Mouse (Mus musculus) left cerebral cortex, adult 2 months (tissue): ENCODE results near the gene Tfb2m. TPM values are rescaled to one million over a fixed set of nuclear protein-coding genes. Genes with fewer than 3 reads are reported as not detected.

Experiments used
- DNase-seq, 2 experiments: peaks; one replicate each; pipeline ENCODE4 v3.0.0; 2021 to 2022; ENCODE audit warnings: low spot score in 2 of 2, mixed read lengths in 1 of 2; ENCODE audit errors: extremely low spot score in 1 of 2
- H3K27ac ChIP-seq: fragments of 200-600 bp; 2 replicates; pipeline ENCODE4 v1.8.1; 2022
- H3K4me3 ChIP-seq: fragments of 200-600 bp; 2 replicates; pipeline ENCODE4 v1.8.1; 2022
- CTCF ChIP-seq: fragments of 200-600 bp; IDR thresholded peaks from 2 replicates; pipeline ENCODE4 v1.8.1; 2022; ENCODE audit warnings: antibody characterized with exemption, mild to moderate bottlenecking, moderate library complexity
- intact Hi-C: fragments of 180-260 bp; cut with DNase I; formaldehyde crosslinking; loops from one replicate; pipeline ENCODE4 v1.15.1; 2025
- long read RNA-seq, 2 experiments: library from polyadenylated mRNA; stranded (forward); transcript quantifications; one replicate each; pipeline ENCODE4 v2.0.0; 2021; ENCODE audit warnings: borderline mapping rate in 2 of 2
- total RNA-seq, 2 experiments: library from RNA; stranded (reverse); gene quantifications; 2 replicates each; pipeline ENCODE4 v1.2.3; 2021

Gene Tfb2m
- 10 to 100 TPM; 23.8 to 25.0 TPM for total RNA-seq
- long read RNA-seq, experiment 1, transcript Tfb2m-201 (8 exons, 2,449 nt) = major isoform, 11 of 21 reads
- long read RNA-seq, experiment 1, partial matches to known transcripts = 2 of 21 reads
- long read RNA-seq, experiment 1, other reads (novel, unspliced or antisense) = 8 of 21 reads
- long read RNA-seq, experiment 2, transcript Tfb2m-201 (8 exons, 2,449 nt) = major isoform, 10 of 19 reads
- long read RNA-seq, experiment 2, partial matches to known transcripts = 0 of 19 reads
- long read RNA-seq, experiment 2, other reads (novel, unspliced or antisense) = 9 of 19 reads

GRCm38 (mm10) chr1:179545768-179546550 is at the start of gene Tfb2m, which contains the start of gene Cnst:
Gene Tfb2m (minus strand): TSS chr1:179546267.
Gene Cnst (plus strand): TSS chr1:179546370.
- DNase-seq = peak; percentile 98
- H3K4me3 ChIP-seq = peak within 1 kb of the TSS; percentile 99
- intact Hi-C loops = loop anchor here (2.0 to 10.0 kb wide), 4 partner anchors 27 to 1231 kb away; partner anchors contain the start of genes Ahctf1, Cox20, Gm10518 and Smyd3
- peak within 1 kb of the TSS; percentile 93 for H3K27ac ChIP-seq

- TF ChIP-seq CTCF = peak; percentile 47
Observed at GRCm38 (mm10) chr1:179592972-179593371, 46.9 kb upstream of the Tfb2m start.

GRCm38 (mm10) chr1:179592143-179592542 is 46.1 kb upstream of the Tfb2m start:
- H3K27ac ChIP-seq = no peak overlapping the region
- no peak overlapping the region for H3K4me3 ChIP-seq
- intact Hi-C loops = no loop called here
- TF ChIP-seq CTCF = no peak
- DNase-seq = no peak

More at GRCm38 (mm10) chr1:179592972-179593371, 46.9 kb upstream of the Tfb2m start:
- H3K27ac ChIP-seq = no peak overlapping the region
- intact Hi-C loops = no loop called here
- DNase-seq = no peak
- no peak overlapping the region for H3K4me3 ChIP-seq

GRCm38 (mm10) chr1:179591639-179592038 is 45.6 kb upstream of the Tfb2m start:
- DNase-seq = peak; percentile 33 to 45
- no peak for TF ChIP-seq CTCF
- intact Hi-C loops = no loop called here
- Histone ChIP-seq H3K4me3 (no peak overlapping the region), H3K27ac (no peak overlapping the region)

- intact Hi-C loops = no loop called here
- no peak for DNase-seq
- no peak for TF ChIP-seq CTCF
- no peak overlapping the region for H3K4me3 ChIP-seq
- peak overlapping the region; percentile 21; the same call in 1 of the 2 replicates for H3K27ac ChIP-seq
Observed at GRCm38 (mm10) chr1:179588230-179588629, 42.2 kb upstream of the Tfb2m start.

- intact Hi-C loops = no loop called here
- Histone ChIP-seq H3K4me3 (no peak overlapping the region), H3K27ac (no peak overlapping the region)
- no peak for DNase-seq
- no peak for TF ChIP-seq CTCF
Observed at GRCm38 (mm10) chr1:179586430-179587095, 40.5 kb upstream of the Tfb2m start.

GRCm38 (mm10) chr1:179585646-179586045 is 39.6 kb upstream of the Tfb2m start:
- Histone ChIP-seq H3K4me3 (no peak overlapping the region), H3K27ac (no peak overlapping the region)
- DNase-seq = no peak
- no peak for TF ChIP-seq CTCF
- intact Hi-C loops = no loop called here

- Histone ChIP-seq H3K27ac (no peak overlapping the region), H3K4me3 (no peak overlapping the region)
- no peak for DNase-seq
- intact Hi-C loops = no loop called here
- no peak for TF ChIP-seq CTCF
Observed at GRCm38 (mm10) chr1:179584220-179584619, 38.2 kb upstream of the Tfb2m start.

- DNase-seq = no peak
- Histone ChIP-seq H3K4me3 (no peak overlapping the region), H3K27ac (no peak overlapping the region)
- TF ChIP-seq CTCF = no peak
- intact Hi-C loops = no loop called here
Observed at GRCm38 (mm10) chr1:179583090-179583489, 37.0 kb upstream of the Tfb2m start.

- intact Hi-C loops = no loop called here
- Histone ChIP-seq H3K27ac (no peak overlapping the region), H3K4me3 (no peak overlapping the region)
- no peak for TF ChIP-seq CTCF
- DNase-seq = no peak
Observed at GRCm38 (mm10) chr1:179582021-179582433, 36.0 kb upstream of the Tfb2m start.

- DNase-seq = no peak
- no peak overlapping the region for H3K27ac ChIP-seq
- no peak overlapping the region for H3K4me3 ChIP-seq
- no peak for TF ChIP-seq CTCF
- intact Hi-C loops = no loop called here
Observed at GRCm38 (mm10) chr1:179581422-179581821, 35.4 kb upstream of the Tfb2m start.

- intact Hi-C loops = no loop called here
Observed at GRCm38 (mm10) chr1:179580200-179580599, 34.1 kb upstream of the Tfb2m start.

More at GRCm38 (mm10) chr1:179580200-179580599, 34.1 kb upstream of the Tfb2m start:
- no peak for DNase-seq
- Histone ChIP-seq H3K27ac (no peak overlapping the region), H3K4me3 (no peak overlapping the region)
- no peak for TF ChIP-seq CTCF
